Mouse (Mus musculus) midbrain, embryonic 14.5 days (tissue): ENCODE results near the gene Spem1. TPM values are rescaled to one million over a fixed set of nuclear protein-coding genes. Genes with fewer than 3 reads are reported as not detected.

ENCODE experiments used
- ATAC-seq: fragments of 200-750 bp; cut with Nextera tagmentation; 2 replicates; pipeline ENCODE4 v1.8.0; 2017; ENCODE audit warnings: moderate number of reproducible peaks, moderate library complexity; ENCODE audit not compliant: low FRiP score, low TSS enrichment
- DNase-seq: peaks from one replicate; pipeline ENCODE4 v3.0.0-alpha.2; 2015
- H3K27ac ChIP-seq: fragments of 300-500 bp; sonication (generic); replicated peaks from 2 replicates; pipeline ENCODE4 v1.5.1; 2014; ENCODE audit warnings: mild to moderate bottlenecking, low read depth, low read length, moderate library complexity
- H3K27me3 ChIP-seq: fragments of 300-500 bp; sonication (generic); 2 replicates; pipeline ENCODE4 v1.6.1; 2014; ENCODE audit warnings: low read length, control low read depth, mixed read lengths; ENCODE audit not compliant: control insufficient read depth, insufficient read depth
- H3K36me3 ChIP-seq: fragments of 300-500 bp; sonication (generic); 2 replicates; pipeline ENCODE4 v1.6.1; 2014; ENCODE audit warnings: low read length, control low read depth; ENCODE audit not compliant: control insufficient read depth, insufficient read depth
- H3K4me1 ChIP-seq: fragments of 300-500 bp; sonication (generic); 2 replicates; pipeline ENCODE4 v1.6.1; 2014; ENCODE audit warnings: mild to moderate bottlenecking, antibody characterized with exemption, low read length, control low read depth; ENCODE audit not compliant: control insufficient read depth, insufficient read depth
- H3K4me2 ChIP-seq: fragments of 300-500 bp; sonication (generic); 2 replicates; pipeline ENCODE4 v1.6.1; 2014; ENCODE audit warnings: mild to moderate bottlenecking, low read length, moderate library complexity
- H3K4me3 ChIP-seq: fragments of 300-500 bp; sonication (generic); replicated peaks from 2 replicates; pipeline ENCODE4 v1.5.1; 2014; ENCODE audit warnings: low read depth, low read length
- H3K9ac ChIP-seq: fragments of 300-500 bp; sonication (generic); replicated peaks from 2 replicates; pipeline ENCODE4 v1.6.1; 2014; ENCODE audit warnings: mild to moderate bottlenecking, low read length, moderate library complexity
- H3K9me3 ChIP-seq: fragments of 300-500 bp; sonication (generic); 2 replicates; pipeline ENCODE4 v1.6.1; 2016; ENCODE audit warnings: low read length, control low read depth, mixed read lengths; ENCODE audit not compliant: control insufficient read depth
- WGBS: fragments of 180-500 bp; shearing (Covaris S2); extraction: QIAGEN DNeasy Blood & Tissue Kit; methylation state at CpG from one replicate; pipeline ENCODE4 v1.1.7; 2014; 5-methylcytosine and 5-hydroxymethylcytosine counted together
- polyA plus RNA-seq: library from polyadenylated mRNA; unstranded; fragments of >200 nt; fragmentation: Nextera tagmentation; extraction: Ambion mirVana; gene quantifications from 2 replicates; pipeline ENCODE4 v1.2.1, GENCODE M21; 2014

The Spem1 gene
- polyA plus RNA-seq, 1 experiment from 2014 or later = 0.49 TPM

- ATAC-seq (no peak), DNase-seq (no peak)
- 6% methylated on average over 29 of the region's 29 CpGs for WGBS
- no peaks in the 10 kb centered on the region for H3K36me3 ChIP-seq
- peaks cover 24% of the 10 kb centered on the region for H3K27me3 ChIP-seq
- H3K4me2 ChIP-seq = peak within 1 kb of the TSS; percentile 97
- H3K9ac ChIP-seq = no peak within 1 kb of the TSS
- no peaks in the 10 kb centered on the region for H3K9me3 ChIP-seq
- peaks cover 39% of the 10 kb centered on the region for H3K4me1 ChIP-seq
- H3K4me3 ChIP-seq = no peak within 1 kb of the TSS
- H3K27ac ChIP-seq = no peak within 1 kb of the TSS
Observed at GRCm38 (mm10) chr11:69804972-69805909, 16.7 kb downstream of the Spem1 start, which contains the start of gene Tmem102. Tmem102 (minus strand) TSS chr11:69805624.

GRCm38 (mm10) chr11:69804652-69804940 lies 17.4 kb downstream of the Spem1 start:
- no peak for DNase-seq

GRCm38 (mm10) chr11:69803786-69804651 lies 18.0 kb downstream of the Spem1 start:
- Histone ChIP-seq H3K4me1 (peaks cover 47% of the 10 kb centered on the region), H3K9ac (peak overlapping the region; percentile 62), H3K27me3 (peaks cover 24% of the 10 kb centered on the region), H3K4me3 (peak overlapping the region; percentile 59), H3K9me3 (no peaks in the 10 kb centered on the region), H3K36me3 (no peaks in the 10 kb centered on the region), H3K4me2 (peak overlapping the region; percentile 97), H3K27ac (peak overlapping the region; percentile 69; the same call in 1 of the 2 replicates)
- peak; percentile 89 for DNase-seq
- ATAC-seq = peak; percentile 29; the same call in 1 of the 2 replicates
- WGBS = 2% methylated on average over 60 of the region's 60 CpGs

More at GRCm38 (mm10) chr11:69804652-69804940, 17.4 kb downstream of the Spem1 start:
- 5% methylated on average over 12 of the region's 12 CpGs for WGBS
- Histone ChIP-seq H3K4me1 (peaks cover 41% of the 10 kb centered on the region), H3K36me3 (no peaks in the 10 kb centered on the region), H3K4me2 (peak overlapping the region; percentile 97), H3K27me3 (peaks cover 24% of the 10 kb centered on the region), H3K9me3 (no peaks in the 10 kb centered on the region), H3K9ac (no peak overlapping the region), H3K27ac (no peak overlapping the region), H3K4me3 (no peak overlapping the region)
- ATAC-seq = no peak

GRCm38 (mm10) chr11:69803328-69803727 lies 18.7 kb downstream of the Spem1 start:
- no peaks in the 10 kb centered on the region for H3K9me3 ChIP-seq
- H3K36me3 ChIP-seq = no peaks in the 10 kb centered on the region
- peak overlapping the region; percentile 59 for H3K4me3 ChIP-seq
- H3K9ac ChIP-seq = peak overlapping the region; percentile 62
- ATAC-seq = no peak
- peaks cover 24% of the 10 kb centered on the region for H3K27me3 ChIP-seq
- DNase-seq = no peak
- H3K4me2 ChIP-seq = peak overlapping the region; percentile 97
- H3K4me1 ChIP-seq = peaks cover 49% of the 10 kb centered on the region
- peak overlapping the region; percentile 69 for H3K27ac ChIP-seq
- 3% methylated on average over 12 of the region's 12 CpGs for WGBS

GRCm38 (mm10) chr11:69802648-69803105 lies 19.3 kb downstream of the Spem1 start:
- peaks cover 28% of the 10 kb centered on the region for H3K27me3 ChIP-seq
- ATAC-seq = no peak
- no peaks in the 10 kb centered on the region for H3K36me3 ChIP-seq
- peak overlapping the region; percentile 59 for H3K4me3 ChIP-seq
- peaks cover 49% of the 10 kb centered on the region for H3K4me1 ChIP-seq
- peak; percentile 86 for DNase-seq
- WGBS = under 1% methylated on average over 33 of the region's 33 CpGs
- H3K4me2 ChIP-seq = peak overlapping the region; percentile 97
- H3K9ac ChIP-seq = peak overlapping the region; percentile 62
- H3K27ac ChIP-seq = peak overlapping the region; percentile 69
- no peaks in the 10 kb centered on the region for H3K9me3 ChIP-seq

- Histone ChIP-seq H3K9ac (peak within 1 kb of the TSS; percentile 62), H3K4me1 (peaks cover 49% of the 10 kb centered on the region), H3K27me3 (peaks cover 30% of the 10 kb centered on the region), H3K4me3 (peak within 1 kb of the TSS; percentile 59), H3K4me2 (peak within 1 kb of the TSS; percentile 97), H3K27ac (peak within 1 kb of the TSS; percentile 95), H3K9me3 (no peaks in the 10 kb centered on the region), H3K36me3 (no peaks in the 10 kb centered on the region)
- ATAC-seq = no peak
- peak; percentile 26 for DNase-seq
- under 1% methylated on average over 33 of the region's 33 CpGs for WGBS
Observed at GRCm38 (mm10) chr11:69801379-69801977, 20.5 kb downstream of the Spem1 start, which contains the start of gene Fgf11. Fgf11 (minus strand) TSS chr11:69801857.

GRCm38 (mm10) chr11:69800392-69801197 lies 21.4 kb downstream of the Spem1 start:
- 1% methylated on average over 36 of the region's 36 CpGs for WGBS
- H3K27ac ChIP-seq = peak overlapping the region; percentile 95

GRCm38 (mm10) chr11:69800138-69800391 lies 21.9 kb downstream of the Spem1 start:
- H3K36me3 ChIP-seq = no peaks in the 10 kb centered on the region
- peak overlapping the region; percentile 59 for H3K4me3 ChIP-seq
- H3K27me3 ChIP-seq = peaks cover 27% of the 10 kb centered on the region
- H3K27ac ChIP-seq = peak overlapping the region; percentile 95
- whole genome bisulfite sequencing = 0% methylated on average over 11 of the region's 11 CpGs
- peak; percentile 44 for ATAC-seq
- H3K9me3 ChIP-seq = no peaks in the 10 kb centered on the region
- peak overlapping the region; percentile 62 for H3K9ac ChIP-seq
- peak overlapping the region; percentile 97 for H3K4me2 ChIP-seq
- H3K4me1 ChIP-seq = peaks cover 56% of the 10 kb centered on the region
- DNase-seq = no peak

More at GRCm38 (mm10) chr11:69800392-69801197, 21.4 kb downstream of the Spem1 start:
- H3K36me3 ChIP-seq = no peaks in the 10 kb centered on the region
- peak; percentile 82 for ATAC-seq
- H3K27me3 ChIP-seq = peaks cover 31% of the 10 kb centered on the region
- H3K9ac ChIP-seq = peak overlapping the region; percentile 62
- no peaks in the 10 kb centered on the region for H3K9me3 ChIP-seq
- peak overlapping the region; percentile 59 for H3K4me3 ChIP-seq
- H3K4me2 ChIP-seq = peak overlapping the region; percentile 97
- H3K4me1 ChIP-seq = peaks cover 51% of the 10 kb centered on the region
- DNase-seq = peak; percentile 90
